Mouse (Mus musculus) liver (tissue): Measurements from ENCODE around the gene Nicn1.
"Not testable (repeated sequence)": the region's sequence is repeated elsewhere in the genome, so short reads cannot be mapped to it uniquely, and the experiment has no call there.

Source experiments
- DNase-seq: peaks from one replicate; pipeline ENCODE4 v3.0.0-alpha.2; 2020; ENCODE audit warnings: mixed read lengths

The Nicn1 gene

DNA sequence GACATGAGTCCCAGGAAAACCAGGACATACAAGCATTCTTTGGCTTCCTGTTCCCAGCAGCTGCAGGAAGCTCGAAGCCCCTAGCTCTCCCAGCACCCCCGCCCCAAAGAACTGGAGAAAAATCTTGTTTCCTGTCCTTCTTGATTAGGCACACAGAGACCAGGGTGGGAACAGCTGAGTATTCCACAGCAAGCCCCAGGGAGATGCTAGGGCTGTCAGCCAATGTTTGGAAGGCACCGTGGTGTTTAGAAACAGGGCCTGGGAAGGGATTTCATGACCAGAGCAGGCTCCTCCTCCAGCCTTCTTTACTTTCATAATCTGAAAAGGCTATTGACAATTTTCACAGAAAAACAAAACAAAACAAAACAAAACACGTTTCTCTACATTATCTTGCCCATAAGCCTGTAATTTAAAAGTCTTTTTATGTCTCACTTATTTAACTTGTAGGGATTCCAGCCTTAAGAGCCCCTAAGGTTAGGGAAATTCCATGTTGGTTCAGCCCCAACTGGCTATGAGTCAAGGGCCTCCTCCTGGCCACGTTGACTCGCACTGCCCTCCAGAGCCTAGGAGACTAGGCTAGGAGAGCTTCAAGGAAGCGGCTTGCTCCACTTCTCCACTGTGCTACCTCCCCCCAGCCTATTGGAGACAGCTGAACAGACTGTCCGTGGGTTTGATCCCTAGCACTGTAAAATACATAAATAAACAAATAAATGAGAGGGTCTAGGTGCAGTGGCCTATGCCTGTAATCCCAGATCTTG, 10.0 kb upstream of the Nicn1 start:
- no peak for DNase-seq

DNA sequence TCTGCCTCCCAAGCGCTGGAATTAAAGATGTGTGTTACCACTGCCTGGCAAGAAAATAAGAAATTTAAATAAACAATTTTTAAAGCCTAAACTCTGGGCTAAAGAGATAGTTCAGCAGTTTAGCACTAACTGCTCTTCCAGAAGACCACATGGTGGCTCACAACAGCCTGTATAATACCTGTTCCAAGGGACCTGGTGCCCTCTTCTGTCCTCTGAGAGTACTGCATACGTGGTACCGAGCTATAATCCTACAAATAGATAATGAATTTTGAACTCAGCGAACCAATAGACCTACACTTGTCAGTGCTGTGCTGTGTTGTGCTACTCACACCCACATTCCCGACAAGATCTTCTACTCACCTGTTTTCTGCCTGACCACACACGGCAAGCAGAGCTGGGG, 5.8 kb upstream of the Nicn1 start:
- DNase-seq = peak; percentile 82

DNA sequence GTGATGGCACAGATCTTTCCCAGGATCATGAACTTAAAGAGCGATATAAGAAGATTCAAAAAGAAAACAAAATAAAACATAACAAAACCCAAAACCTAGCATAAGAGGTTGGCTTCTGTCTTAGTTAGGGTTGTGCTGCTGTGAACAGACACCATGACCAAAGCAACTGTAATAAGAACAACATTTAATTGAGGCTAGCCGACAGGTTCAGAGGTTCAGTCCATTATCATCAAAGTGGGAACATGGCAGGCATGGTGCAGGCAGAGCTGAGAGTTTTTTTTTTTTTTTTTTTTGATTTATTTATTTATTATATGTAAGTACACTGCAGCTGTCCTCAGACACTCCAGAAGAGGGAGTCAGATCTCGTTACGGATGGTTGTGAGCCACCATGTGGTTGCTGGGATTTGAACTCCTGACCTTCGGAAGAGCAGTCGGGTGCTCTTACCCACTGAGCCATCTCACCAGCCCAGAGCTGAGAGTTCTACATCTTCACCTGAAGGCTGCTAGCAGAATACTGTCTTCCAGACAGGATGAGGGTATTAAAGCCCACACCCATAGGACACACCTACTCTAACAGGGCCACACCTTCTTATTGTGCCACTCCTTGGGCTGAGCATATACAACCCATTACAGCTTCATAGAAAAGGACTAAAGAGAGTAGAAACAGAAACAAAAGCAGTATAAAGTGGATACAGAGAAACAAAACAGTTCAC, 2.5 kb upstream of the Nicn1 start:
- DNase-seq = not testable (repeated sequence)

DNA sequence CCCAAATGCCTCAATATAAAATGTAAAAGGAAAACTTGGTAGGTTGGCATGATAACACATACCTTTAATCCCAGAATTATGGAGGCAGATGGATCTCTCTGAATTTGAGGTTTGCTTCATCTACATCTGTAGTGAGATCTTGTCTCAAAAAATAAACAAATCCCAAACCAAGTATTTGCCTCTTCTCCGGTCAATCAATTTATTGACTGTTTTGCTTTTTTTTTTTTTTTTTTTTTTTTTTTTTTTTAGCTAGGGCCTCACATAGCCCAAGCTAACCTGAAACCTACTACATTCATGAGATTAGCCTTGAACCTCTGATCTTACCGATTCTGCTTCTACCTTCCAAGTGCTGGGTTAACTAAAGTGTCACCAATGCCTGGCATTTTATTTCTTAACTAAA, 882 bp upstream of the Nicn1 start:
- no peak for DNase-seq

DNA sequence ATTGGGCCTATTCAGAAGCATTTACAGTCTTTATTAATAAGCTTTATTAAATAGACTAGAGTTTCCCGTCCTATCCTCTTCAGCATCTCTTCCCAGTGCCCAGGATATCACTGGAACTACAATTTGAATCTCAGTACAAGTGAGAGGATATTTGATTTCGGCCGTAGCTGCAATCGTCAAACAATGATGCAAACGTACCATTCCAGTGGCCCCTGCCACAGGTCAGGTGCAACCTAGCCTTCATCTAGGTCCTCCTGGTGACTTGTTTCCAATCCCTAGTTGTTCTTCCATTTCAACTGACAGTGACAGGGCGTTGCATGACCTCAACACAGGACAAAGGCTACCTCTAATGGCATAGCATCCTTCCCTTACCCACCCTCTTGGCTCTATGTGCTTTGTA, 544 bp downstream of the Nicn1 start:
- no peak for DNase-seq

DNA sequence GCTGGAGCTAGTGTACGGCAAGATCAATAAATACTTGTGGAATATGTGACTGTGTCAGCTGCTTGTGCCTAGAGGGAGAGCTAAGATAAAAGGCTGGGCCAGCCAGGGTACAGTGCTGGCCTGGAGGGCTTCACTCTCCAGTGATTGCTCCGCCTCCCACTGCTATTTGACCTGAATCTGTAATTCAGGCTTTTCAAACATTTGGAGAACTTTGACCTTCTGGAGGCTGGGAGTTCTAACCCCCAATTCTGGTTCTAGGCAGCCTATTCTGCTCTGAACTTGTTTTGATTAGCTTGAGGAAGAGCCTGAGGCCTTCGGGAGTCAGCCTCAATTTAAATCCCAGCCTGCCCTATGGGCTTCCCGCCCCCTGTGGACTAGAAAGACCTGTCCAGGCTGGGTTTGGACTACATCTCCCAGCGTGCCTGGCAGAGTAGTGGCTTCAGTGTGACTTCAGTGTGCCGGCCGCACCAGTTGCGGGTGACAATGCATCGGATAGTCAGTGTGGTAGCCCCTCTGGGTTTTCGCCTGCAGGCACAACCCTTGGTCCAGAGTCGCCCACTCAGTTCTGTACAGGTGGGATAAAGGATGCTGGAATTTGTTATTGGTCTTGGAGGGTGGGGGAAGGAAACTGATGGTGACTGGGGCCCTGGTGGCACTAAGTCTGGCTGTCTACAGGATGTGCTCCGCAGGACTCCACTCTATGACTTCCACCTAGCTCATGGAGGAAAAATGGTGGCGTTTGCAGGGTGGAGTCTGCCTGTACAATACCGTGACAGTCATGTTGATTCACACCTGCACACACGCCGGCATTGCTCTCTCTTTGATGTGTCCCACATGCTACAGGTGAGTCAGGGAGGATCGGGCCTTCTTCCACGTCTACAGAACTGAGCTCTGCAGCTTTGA, 6.5 kb downstream of the Nicn1 start, which contains the start of gene Amt:
Amt (plus strand) TSS at position 401 of the 903 bp plus-strand sequence.
- DNase-seq = peak; percentile 34

DNA sequence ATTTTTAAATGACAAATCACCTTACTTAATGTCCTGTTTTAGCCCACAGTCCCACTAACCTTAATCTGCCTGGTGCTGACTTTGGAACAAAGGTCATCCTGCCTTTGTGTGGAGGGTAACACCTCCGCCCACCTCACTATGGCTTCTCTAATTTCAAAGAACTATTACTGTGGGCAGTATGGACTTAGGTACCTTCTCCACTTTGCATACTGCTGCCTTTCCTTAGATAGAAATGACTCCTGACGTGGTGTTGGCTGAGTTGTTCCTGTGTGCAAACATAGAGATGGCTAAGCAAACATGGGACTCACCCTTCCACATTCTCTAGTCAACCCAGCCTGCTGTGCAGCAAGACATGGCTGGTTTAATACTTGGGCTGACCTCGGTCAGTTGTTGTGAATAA, 11.6 kb downstream of the Nicn1 start:
- no peak for DNase-seq

DNA sequence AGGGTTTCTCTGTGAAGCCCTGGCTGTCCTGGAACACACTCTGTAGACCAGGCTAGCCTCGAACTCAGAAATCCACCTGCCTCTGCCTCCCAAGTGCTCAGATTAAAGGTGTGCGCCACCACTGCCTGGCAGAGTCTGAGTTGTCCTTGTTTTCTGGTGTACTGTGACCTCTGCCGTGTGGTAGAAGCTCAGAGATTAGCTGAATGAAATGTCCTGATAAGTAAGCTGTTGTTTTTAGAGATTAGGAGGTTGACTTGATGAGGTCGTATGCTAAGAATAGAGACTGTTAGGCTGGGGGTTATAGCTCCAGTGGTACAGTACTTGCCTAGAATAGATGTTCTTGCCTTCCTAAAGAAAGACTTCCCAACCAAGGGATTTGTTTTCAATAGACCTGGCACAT, 14.5 kb downstream of the Nicn1 start:
- DNase-seq = no peak

DNA sequence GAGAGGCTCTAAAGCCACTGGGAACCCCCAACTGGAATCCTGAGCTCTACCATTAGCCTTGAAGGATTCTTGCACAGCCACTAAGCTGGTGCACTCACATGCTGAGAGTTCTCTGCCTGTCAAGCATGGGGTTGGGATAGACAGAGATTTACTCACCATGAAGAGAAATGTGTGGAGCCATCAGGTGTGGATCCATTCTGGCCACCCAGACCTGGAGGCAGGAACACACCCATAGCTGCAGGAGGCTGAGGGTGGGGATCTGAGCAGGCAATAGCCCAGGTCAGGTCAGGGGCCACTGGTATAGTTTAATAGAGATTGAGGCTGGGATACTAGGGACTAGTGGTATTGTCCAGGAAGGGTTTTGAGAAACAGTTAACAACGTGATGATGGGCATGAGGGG, 14.9 kb downstream of the Nicn1 start:
- DNase-seq = peak; percentile 64

DNA sequence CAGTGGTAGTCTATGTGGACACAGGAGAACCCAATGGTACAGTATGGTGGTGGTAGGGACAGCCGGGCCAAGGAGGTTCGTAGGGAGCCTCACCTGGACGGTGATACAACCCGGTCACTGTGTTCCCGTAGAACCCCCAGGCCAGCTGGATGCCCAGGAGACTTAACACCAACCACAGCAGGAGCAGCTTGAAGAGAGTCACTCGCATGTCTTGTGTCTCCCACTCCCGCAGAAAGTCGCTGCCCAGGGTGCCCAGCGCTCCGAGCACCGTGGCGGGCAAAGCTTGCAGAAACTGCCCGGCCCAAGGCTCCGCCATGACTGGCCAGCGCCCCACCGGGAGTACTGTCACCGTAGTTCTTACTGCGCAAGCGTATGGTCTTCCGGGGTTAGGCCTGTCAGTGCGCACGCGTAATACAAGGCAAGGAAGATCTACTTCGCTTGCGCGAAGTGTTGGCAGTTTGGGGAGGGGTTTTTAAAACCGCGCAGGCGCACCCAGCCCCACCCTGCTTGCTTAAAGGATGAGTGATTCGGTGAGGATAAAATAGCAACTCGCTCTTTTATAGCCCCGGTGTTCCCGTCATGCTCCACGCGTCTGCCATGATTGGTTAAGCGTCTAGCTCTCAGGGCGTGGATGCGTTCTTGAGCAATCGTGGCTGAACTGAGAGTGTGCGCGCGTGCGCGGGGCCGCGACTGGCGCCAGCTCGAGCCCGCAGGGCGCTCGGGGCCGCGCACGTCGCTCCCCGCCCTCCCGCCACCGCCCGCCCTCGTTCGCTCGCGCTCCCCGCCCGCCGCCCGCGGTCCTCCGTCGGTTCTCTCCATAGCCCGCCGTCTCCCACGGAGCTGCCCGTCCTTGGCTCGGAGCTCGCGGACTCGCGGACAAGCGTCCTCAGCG, 15.6 kb downstream of the Nicn1 start, which contains the start of the genes Rhoa and Tcta:
Rhoa (plus strand) TSS at position 501 of the 892 bp plus-strand sequence.
Tcta (minus strand) TSS at position 532 of the 892 bp plus-strand sequence.
- DNase-seq = peak; percentile 98

DNA sequence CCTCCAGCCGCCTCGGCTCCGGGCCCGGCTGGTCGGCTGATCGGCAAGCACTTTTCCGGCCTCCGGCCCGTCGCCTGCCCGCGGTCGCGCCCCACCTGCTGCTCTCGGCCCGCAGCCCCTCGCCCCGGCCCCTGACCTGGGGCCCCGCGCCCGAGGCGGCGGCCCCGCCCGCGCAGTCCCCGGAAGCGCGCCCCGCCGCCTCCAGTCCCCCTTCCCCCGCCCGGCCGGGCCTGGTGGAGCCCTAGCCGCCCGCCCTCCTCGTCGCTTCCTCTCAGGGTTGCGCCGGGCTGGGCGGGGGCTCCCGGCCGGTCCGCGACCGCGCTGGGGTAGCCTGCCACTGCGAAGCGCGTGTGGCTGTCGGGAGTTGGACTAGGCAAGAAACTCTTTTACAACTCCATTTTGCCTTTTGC, 16.3 kb downstream of the Nicn1 start:
- peak; percentile 91 for DNase-seq

DNA sequence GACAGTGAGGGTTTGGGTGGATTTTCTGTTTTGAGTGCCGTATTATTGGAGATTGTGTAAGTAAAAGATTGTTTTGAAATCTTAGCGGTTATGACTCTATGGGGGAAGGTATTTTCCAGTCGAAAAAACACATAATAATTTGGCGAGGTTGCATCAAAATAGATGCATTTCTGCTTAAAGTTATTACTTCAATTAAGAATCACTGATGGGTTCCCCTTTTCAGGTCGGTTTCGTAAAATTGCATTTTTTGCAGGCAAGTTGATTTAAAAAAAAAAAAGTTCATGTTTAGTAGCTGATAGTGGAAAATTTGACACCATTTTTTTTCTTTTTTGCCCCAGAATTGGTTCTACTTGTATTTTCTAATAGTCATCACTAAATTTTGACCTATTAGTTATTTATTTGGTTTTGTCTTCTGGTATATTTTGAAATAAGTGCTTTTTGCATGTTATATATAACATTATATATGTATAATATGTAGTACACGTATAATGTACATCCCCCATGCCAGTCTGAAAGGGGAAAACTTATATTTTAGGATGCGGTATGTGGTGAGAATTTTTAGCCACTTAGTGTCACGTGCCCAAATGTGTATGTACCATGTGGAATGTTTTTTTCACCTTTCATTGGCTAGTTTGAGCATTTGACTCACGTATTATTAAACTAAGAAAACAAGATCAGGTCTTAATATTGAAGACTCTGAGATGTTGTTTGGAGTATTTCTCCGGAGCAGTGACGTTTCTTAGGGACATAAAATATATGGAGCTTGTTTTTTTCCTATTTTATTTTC, 17.0 kb downstream of the Nicn1 start:
- DNase-seq = no peak

DNA sequence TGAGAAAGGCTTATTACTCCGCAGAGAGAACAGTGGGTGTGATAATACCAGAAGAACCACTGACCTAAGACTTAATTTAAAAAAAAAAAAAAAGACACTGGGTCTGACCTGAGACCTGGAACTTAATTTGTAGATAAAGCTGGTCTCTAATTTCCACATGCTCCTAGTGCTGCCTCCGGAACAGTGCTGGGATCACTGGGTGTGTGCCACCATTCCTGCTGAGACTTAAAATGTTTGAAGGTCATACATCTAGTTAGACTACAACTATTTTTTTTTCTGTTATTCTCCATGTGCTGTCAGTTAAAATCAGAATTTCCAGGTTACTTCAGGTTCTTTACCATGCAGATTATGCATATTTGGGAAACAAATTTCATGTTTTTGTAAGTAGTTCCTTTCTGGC, 17.9 kb downstream of the Nicn1 start:
- no peak for DNase-seq

DNA sequence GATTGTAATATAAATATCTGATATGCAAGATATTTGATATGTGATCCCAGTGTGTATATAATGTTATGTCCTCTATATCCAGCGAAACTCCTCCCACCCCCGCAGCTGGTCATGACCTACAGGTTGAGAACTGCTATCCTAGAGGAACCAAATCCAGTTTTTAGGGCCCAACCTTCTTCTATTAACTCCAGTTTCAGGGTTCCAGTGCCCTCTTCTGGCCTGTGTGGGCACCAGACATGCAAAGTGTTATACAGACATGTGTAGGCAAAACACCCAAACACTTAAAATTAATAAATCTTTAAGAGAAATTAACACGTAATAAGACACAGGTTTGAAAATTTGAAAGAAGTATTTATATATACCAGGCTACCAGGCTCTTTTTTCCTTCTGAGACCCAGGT, 27.3 kb downstream of the Nicn1 start:
- no peak for DNase-seq

DNA sequence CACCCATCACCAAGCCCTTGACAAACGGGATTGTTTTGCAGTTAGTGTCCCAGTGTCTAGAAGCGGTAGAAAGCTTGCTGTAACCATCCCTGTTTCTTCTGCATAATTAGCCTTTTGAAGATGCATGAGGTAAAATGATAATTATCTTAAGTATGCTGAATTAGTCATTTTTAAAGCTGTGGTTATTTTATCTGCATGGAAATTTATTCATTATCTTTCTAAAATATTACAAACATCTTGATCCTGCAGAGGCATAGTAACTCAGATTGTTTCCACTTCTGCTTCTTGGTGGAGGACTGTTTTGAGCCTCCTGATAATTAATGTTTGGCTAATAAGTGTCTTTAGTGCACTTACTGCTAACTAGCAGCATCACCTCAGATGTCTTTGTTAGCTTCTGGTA, 28.2 kb downstream of the Nicn1 start:
- no peak for DNase-seq

DNA sequence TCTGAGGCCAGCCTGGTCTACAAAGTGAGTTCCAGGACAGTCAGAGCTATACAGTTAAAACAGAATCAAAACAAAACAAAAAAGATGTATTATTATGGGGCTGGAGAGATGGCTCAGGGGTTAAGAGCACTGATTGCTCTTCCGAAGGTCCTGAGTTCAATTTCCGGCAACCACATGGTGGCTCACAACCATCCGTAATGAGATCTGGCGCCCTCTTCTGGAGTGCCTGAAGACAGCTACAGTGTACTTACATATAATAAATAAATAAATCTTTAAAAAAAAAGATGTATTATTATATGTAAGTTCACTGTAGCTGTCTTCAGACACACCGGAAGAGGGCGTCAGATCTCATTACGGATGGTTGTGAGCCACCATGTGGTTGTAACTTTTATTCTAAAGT, 31.8 kb downstream of the Nicn1 start:
- DNase-seq = not testable (repeated sequence)

DNA sequence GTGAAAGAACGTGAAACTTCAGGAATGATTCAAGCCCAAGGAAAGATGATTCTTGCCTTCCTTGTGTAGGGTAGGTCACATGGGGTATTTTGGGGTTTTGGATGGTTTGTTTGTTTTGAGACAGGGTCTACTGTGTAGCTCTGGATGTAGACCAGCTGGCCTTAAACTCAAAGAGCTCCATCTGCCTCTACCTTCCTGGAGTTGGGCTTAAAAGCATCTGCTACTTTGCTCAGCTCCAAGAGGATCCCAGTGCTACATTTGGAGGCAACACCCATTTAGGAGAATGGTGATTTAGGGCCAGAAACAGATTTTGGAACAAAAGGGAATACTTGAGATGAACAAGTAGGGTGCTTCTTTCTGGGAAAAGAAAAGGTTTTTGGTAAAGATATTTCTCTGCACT, 34.6 kb downstream of the Nicn1 start:
- no peak for DNase-seq

DNA sequence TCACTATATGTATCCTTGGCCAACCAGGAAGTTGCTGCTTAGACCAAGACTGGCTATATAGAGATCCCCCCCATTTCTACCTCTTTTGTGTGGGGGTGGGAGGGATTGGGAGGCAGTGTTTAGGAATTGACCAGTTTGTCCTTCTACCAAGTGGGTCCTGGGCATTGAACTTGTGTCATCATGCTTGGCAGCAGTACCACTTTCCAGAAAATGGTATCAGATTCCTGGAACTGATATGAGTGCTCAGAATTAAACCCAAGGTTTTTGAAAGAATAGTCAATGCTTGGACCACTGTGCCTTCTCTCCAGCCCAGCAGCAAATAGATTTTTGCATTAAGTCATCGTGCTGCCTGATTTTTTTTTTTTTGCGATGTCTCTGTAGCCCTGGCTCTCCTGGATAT, 35.6 kb downstream of the Nicn1 start:
- no peak for DNase-seq

DNA sequence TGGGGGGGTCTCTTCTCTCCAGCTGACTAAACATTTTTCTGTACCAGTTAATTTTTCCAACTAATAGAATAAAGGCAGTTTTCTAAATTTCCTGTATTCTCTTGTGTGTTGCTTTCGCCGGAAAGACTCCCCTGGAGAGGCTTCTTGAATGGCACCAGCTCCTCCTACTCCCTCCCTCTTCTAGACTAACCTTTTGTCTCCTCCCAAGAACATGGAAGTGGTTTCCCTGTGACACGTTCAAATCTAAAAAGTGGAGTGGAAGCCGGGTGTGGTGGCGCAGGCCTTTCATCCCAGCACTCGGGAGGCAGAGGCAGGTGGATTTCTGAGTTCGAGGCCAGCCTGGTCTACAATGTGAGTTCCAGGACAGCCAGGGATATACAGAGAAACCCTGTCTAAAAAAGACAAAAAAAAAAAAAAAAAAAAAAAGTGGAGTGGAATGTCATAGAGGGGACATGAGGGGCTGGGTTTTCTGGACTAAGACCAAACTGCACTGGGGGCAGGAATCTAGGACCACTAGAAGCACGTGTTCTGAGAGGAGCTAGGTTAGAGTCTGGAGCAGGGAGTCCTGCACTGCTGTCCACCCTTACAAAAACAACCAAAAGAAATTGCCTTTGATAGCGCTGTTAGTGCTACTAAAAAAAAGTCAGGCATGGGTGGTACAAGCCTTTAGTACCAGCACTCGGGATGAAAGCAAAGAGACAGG, 47.8 kb downstream of the Nicn1 start:
- no peak for DNase-seq

DNA sequence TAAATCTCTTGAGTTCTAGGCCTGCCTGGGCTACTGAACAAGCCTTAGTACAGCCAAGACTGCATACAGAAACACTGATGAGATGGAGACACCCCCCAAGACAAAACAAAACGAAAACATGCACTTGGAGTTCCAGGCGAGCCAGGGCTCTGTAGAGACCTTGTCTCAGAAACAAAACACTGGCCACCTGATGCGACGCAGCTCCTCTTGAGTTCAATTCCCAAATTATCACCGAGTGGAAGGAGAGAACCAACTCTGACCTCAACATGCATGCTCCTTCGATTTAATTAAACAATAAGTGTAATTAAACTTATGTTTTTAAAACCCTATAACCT, 48.3 kb downstream of the Nicn1 start:
- peak; percentile 32 for DNase-seq
